Mouse (Mus musculus) embryonic facial prominence, embryonic 15.5 days (tissue): ENCODE data around the gene Nf1. TPM values are rescaled to one million over a fixed set of nuclear protein-coding genes. Genes with fewer than 3 reads are reported as not detected.

ENCODE experiments used
- ATAC-seq: fragments of 200-750 bp; cut with Nextera tagmentation; 2 replicates; pipeline ENCODE4 v1.8.0; 2017; ENCODE audit warnings: low read depth, moderate TSS enrichment; ENCODE audit not compliant: insufficient number of reproducible peaks, low FRiP score, low TSS enrichment
- H3K27ac ChIP-seq: fragments of 300-500 bp; sonication (generic); replicated peaks from 2 replicates; pipeline ENCODE4 v1.5.1; 2015; ENCODE audit warnings: mild to moderate bottlenecking, inconsistent platforms
- H3K27me3 ChIP-seq: fragments of 300-500 bp; sonication (generic); 2 replicates; pipeline ENCODE4 v1.6.1; 2015; ENCODE audit warnings: inconsistent platforms
- H3K36me3 ChIP-seq: fragments of 300-500 bp; sonication (generic); 2 replicates; pipeline ENCODE4 v1.6.1; 2015; ENCODE audit warnings: mild to moderate bottlenecking, inconsistent platforms
- H3K4me1 ChIP-seq: fragments of 300-500 bp; sonication (generic); 2 replicates; pipeline ENCODE4 v1.6.1; 2015; ENCODE audit warnings: inconsistent platforms
- H3K4me2 ChIP-seq: fragments of 300-500 bp; sonication (generic); replicated peaks from 2 replicates; pipeline ENCODE4 v1.6.1; 2015; ENCODE audit warnings: mild to moderate bottlenecking, inconsistent platforms
- H3K4me3 ChIP-seq: fragments of 300-500 bp; sonication (generic); replicated peaks from 2 replicates; pipeline ENCODE4 v1.5.1; 2015; ENCODE audit warnings: mild to moderate bottlenecking, inconsistent platforms
- H3K9ac ChIP-seq: fragments of 300-500 bp; sonication (generic); 2 replicates; pipeline ENCODE4 v1.6.1; 2015; ENCODE audit warnings: inconsistent platforms
- H3K9me3 ChIP-seq: fragments of 300-500 bp; sonication (generic); replicated peaks from 2 replicates; pipeline ENCODE4 v1.6.1; 2016; ENCODE audit warnings: inconsistent platforms
- WGBS: fragments of 180-500 bp; shearing (Covaris S2); methylation state at CpG from one replicate; pipeline ENCODE4 v1.1.7; 2015; 5-methylcytosine and 5-hydroxymethylcytosine counted together
- polyA plus RNA-seq: library from polyadenylated mRNA; unstranded; fragments of >200 nt; fragmentation: Nextera tagmentation; extraction: Ambion mirVana; gene quantifications from 2 replicates; pipeline ENCODE4 v1.2.1, GENCODE M21; 2015

Nf1 gene
- polyA plus RNA-seq, 1 experiment from 2014 or later: 6.4 TPM

DNA sequence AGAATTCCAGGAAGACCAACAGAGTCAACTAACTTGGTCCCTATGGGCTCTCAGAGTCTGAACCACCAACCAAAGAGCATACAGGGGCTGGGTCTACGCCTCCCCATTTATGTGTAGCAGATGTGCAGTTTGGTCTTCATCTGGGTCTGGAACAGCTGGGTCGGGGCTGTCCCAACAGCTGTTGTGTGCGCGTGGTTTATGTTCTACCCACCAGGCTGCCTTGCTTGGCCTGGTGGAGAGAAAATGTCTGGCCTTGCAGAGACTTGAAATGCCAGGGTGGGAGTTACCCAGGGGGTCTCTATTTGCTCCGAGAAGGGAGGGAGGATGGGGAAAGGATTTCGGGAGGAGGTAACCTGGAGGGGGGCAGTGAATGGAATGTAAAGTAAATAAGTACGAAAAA, 224.0 kb downstream of the Nf1 start:
- H3K4me3 ChIP-seq: no peak overlapping the region
- H3K4me1 ChIP-seq: no peaks in the 10 kb centered on the region
- no peak overlapping the region for H3K4me2 ChIP-seq
- 64% methylated on average over 7 of the region's 7 CpGs for WGBS
- H3K9me3 ChIP-seq: no peaks in the 10 kb centered on the region
- no peaks in the 10 kb centered on the region for H3K27me3 ChIP-seq
- ATAC-seq: no peak
- peaks cover 62% of the 10 kb centered on the region for H3K36me3 ChIP-seq
- H3K9ac ChIP-seq: no peak overlapping the region
- H3K27ac ChIP-seq: no peak overlapping the region

DNA sequence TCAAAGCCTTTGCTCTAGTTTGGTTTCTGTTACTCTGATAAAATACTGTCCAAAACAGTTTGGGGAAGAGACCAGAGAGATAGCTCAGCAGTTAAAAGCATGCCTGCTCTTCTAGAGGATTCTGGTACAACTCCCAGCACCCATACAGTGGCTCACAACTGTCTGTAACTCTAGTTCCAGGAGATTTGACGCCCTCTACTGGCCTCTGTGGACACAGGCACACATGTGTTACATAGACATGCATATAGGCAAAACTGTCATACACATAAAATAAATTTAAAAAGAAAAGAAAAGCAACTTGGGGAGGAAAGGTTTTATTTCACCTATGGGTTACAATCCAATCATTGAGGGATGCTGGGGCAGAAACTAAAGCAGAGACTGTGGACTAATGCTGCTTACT, 227.5 kb downstream of the Nf1 start:
- H3K27me3 ChIP-seq: no peaks in the 10 kb centered on the region
- H3K36me3 ChIP-seq: peaks cover 61% of the 10 kb centered on the region
- no peak overlapping the region for H3K4me2 ChIP-seq
- no peaks in the 10 kb centered on the region for H3K4me1 ChIP-seq
- no peak for ATAC-seq
- 63% methylated on average over 1 of the region's 1 CpGs for WGBS
- H3K4me3 ChIP-seq: no peak overlapping the region
- H3K9me3 ChIP-seq: no peaks in the 10 kb centered on the region
- H3K27ac ChIP-seq: no peak overlapping the region
- no peak overlapping the region for H3K9ac ChIP-seq

DNA sequence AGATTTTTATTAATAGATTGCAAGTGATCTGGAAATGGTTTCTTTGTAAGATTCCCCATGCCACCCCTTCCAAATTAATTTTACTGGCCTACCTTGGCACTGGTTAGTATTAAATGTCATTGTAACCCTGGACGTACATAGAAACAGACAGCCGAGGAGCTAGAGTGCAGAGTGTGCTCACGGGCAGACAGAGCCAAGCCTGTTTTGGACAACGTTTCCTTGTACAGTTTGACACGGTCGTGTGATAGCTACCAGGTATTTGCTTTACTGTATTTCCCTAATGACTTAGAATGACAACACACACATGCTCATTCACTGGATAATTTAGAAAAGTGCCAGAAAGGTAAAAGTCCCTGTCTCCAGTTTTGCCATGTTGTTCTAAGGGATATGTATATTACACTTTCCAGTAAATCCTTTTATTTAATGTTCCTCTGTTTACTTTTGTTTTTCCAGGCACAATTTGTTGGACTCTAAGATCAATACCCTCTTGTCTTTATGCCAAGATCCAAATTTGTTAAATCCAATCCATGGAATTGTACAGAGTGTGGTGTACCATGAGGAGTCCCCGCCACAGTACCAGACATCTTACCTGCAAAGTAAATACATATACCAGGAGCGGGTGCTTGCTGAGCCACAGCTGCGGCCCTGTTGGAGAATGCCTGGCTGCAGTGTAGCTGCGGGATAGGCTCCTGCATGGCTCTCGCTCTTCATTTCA, 228.9 kb downstream of the Nf1 start:
- 81% methylated on average over 11 of the region's 11 CpGs for WGBS
- peaks cover 61% of the 10 kb centered on the region for H3K36me3 ChIP-seq

DNA sequence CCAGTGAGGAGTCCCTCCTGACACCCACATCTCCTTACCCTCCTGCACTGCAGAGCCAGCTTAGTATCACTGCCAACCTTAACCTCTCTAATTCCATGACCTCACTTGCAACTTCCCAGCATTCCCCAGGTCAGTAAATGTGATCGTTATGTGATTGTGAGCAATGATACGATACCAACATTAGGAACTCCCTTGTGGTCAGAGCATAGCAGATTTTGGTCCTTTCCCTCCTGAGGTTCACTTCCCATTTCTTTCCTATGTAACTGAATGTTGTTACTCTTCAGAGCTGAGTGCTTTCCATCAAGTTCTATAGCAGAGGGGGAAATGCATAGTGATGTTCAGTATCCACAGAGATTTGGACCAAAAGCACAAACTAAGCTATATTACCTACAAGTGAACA, 230.8 kb downstream of the Nf1 start:
- Histone ChIP-seq H3K4me3 (no peak overlapping the region), H3K36me3 (peaks cover 62% of the 10 kb centered on the region), H3K27me3 (no peaks in the 10 kb centered on the region), H3K27ac (no peak overlapping the region), H3K9ac (no peak overlapping the region), H3K4me2 (no peak overlapping the region), H3K9me3 (no peaks in the 10 kb centered on the region), H3K4me1 (no peaks in the 10 kb centered on the region)
- no peak for ATAC-seq
- WGBS: 87% methylated on average over 2 of the region's 2 CpGs

More for the DNA sequence above, 228.9 kb downstream of the Nf1 start:
- Histone ChIP-seq H3K4me2 (no peak overlapping the region), H3K9me3 (no peaks in the 10 kb centered on the region), H3K27me3 (no peaks in the 10 kb centered on the region), H3K4me1 (no peaks in the 10 kb centered on the region), H3K4me3 (no peak overlapping the region), H3K27ac (no peak overlapping the region), H3K9ac (no peak overlapping the region)
- ATAC-seq: no peak

DNA sequence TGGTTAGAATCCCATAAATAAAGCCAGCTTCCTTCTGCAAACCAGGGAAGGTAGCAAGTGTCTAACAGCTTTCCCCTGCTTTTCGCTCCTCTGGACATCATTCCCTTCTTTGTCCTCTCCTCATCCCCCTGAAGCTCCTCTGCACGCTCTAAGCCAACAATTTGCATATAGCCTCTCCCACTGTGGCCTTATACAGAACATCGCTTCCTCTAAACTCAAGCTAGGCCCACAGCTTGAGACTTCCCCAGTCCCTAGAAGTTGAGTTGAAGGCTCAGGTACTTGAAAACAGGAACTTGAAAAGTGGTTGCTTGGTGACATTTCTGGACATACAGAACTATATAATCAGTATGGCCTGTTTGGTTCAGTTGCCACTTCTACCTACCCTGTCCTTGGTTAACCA, 234.3 kb downstream of the Nf1 start:
- Histone ChIP-seq H3K36me3 (peaks cover 53% of the 10 kb centered on the region), H3K9ac (no peak overlapping the region), H3K27me3 (no peaks in the 10 kb centered on the region), H3K27ac (no peak overlapping the region), H3K4me3 (no peak overlapping the region), H3K9me3 (no peaks in the 10 kb centered on the region), H3K4me2 (no peak overlapping the region), H3K4me1 (no peaks in the 10 kb centered on the region)
- WGBS: 80% methylated on average over 3 of the region's 3 CpGs
- no peak for ATAC-seq

DNA sequence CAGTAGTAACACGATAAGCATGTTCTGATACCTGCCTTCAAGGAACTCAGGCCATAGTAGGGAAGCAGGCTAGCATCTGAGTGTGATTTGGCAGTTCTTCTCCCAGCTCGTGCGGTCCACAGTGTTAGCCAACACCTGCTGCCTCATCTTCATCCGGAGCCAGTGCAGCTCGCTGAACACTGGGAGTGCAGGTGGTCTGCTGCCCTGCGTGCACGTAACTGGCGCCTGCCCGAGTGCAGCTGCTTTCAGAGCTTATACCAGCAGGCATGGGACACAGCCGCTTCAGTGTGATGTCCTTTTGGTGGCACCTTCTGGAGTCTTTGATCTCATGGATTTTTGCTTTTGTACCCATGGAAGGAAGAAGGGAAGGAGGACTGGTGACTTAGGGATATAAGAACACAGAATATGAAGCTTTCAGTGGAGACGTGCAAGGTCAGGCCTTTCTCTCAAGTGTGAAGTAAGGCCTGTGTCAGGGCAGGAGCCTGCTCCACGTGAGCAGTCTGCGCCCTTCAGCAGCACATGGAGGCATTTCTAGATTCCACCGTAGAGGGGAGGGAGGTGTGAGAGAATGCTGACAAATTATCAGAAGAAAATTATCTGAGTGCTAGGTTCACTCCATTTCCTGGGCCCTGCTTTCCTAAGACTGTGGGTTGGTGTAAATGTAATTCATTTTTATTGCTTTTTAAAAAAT, 236.0 kb downstream of the Nf1 start:
- Histone ChIP-seq H3K36me3 (peaks cover 48% of the 10 kb centered on the region), H3K27ac (no peak overlapping the region)
- ATAC-seq: no peak

DNA sequence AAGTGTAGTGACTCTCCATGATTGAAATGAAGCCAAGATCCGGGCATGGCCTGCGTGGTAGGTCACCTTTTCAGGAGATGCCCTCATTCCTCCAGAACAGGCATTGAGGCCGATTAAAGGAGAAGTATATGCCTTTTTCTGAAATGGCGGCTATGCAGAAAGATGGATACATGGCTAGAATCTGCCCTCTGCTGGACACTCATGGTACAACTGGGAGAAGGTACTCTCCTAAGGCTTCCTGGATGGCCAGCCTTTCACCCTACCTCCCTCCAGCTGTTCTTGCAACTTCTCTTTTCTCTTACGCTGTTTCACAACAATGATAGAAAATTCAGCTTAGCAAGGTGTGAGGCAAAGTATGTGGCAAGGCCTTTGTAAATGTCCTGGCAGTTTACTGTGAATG, 238.2 kb downstream of the Nf1 start:
- no peaks in the 10 kb centered on the region for H3K4me1 ChIP-seq
- H3K9ac ChIP-seq: no peak overlapping the region
- no peak overlapping the region for H3K27ac ChIP-seq
- H3K9me3 ChIP-seq: no peaks in the 10 kb centered on the region
- ATAC-seq: no peak
- H3K4me2 ChIP-seq: no peak overlapping the region
- WGBS: 38% methylated on average over 5 of the region's 5 CpGs
- H3K36me3 ChIP-seq: peaks cover 29% of the 10 kb centered on the region
- no peak overlapping the region for H3K4me3 ChIP-seq
- no peaks in the 10 kb centered on the region for H3K27me3 ChIP-seq

More for the DNA sequence above, 236.0 kb downstream of the Nf1 start:
- no peak overlapping the region for H3K9ac ChIP-seq
- no peaks in the 10 kb centered on the region for H3K4me1 ChIP-seq
- no peak overlapping the region for H3K4me3 ChIP-seq
- WGBS: 92% methylated on average over 14 of the region's 14 CpGs
- no peaks in the 10 kb centered on the region for H3K27me3 ChIP-seq
- H3K4me2 ChIP-seq: no peak overlapping the region
- H3K9me3 ChIP-seq: no peaks in the 10 kb centered on the region

DNA sequence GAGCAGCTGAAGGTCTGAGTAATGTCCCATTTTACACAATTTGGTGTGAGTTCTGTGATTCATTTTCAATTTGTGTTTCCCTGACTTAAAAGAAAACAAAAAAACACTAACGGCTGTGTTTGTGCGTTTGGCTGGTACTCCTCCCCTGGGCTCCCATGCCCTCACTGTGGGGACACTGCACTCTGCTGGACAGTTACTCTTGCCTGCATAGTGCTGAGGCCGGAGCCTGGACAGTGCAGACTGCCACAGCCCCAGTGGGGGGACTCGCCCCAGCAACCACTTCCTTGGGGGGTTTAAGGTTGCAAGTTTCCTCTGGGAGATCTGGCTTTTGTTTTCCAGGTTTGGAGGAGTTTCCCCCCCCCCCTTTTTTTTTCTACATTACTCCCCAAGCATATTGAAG, 241.2 kb downstream of the Nf1 start:
- no peaks in the 10 kb centered on the region for H3K27me3 ChIP-seq
- H3K4me1 ChIP-seq: no peaks in the 10 kb centered on the region
- H3K27ac ChIP-seq: no peak overlapping the region
- H3K4me3 ChIP-seq: no peak overlapping the region
- H3K4me2 ChIP-seq: no peak overlapping the region
- no peak for ATAC-seq
- no peaks in the 10 kb centered on the region for H3K9me3 ChIP-seq
- 40% methylated on average over 4 of the region's 4 CpGs for WGBS
- no peak overlapping the region for H3K9ac ChIP-seq
- peaks cover 15% of the 10 kb centered on the region for H3K36me3 ChIP-seq

DNA sequence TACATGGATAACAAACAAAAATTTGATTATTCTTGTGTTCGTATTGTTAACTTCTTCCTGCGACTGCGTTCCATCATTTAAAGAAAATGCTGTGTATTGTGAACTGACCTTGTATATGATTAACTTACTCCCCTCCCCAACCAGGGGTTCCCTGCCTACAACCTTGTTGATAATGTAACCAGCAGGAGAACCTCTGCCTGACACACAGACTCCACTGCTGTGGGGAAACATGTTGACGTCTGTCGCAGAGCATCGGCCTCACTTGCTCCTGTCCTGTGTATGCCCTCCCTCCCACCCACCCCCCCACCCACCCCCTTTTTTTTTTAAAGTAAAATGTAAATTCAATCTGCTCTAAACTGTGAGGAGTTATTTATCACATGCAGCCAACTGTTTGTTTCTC, 241.8 kb downstream of the Nf1 start:
- no peak overlapping the region for H3K27ac ChIP-seq
- no peak overlapping the region for H3K4me3 ChIP-seq
- no peak overlapping the region for H3K9ac ChIP-seq
- WGBS: 82% methylated on average over 6 of the region's 6 CpGs
- H3K4me1 ChIP-seq: no peaks in the 10 kb centered on the region
- no peaks in the 10 kb centered on the region for H3K27me3 ChIP-seq
- H3K9me3 ChIP-seq: no peaks in the 10 kb centered on the region
- H3K4me2 ChIP-seq: no peak overlapping the region
- H3K36me3 ChIP-seq: peaks cover 11% of the 10 kb centered on the region
- no peak for ATAC-seq

DNA sequence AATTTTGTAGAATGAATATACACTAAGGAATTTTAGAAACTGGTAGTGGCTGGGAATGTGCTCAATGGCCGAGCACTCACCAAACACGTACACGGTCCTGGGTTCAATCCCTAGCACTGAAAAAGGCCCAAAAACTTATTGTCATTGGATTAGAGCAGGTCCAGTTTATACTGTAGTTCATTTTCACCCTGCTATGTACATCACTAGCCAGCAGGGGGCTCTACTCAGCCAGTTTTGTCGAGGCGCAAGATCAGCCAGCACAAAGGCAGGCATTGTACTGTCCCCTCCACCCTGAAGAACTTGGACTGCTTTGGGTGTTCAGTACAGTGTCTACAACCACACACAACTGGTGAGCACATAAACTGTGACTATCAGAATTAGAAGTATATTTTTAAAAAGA, 244.7 kb downstream of the Nf1 start:
- 4% methylated on average over 5 of the region's 5 CpGs for WGBS
- H3K4me2 ChIP-seq: no peak overlapping the region
- no peak overlapping the region for H3K4me3 ChIP-seq
- H3K27ac ChIP-seq: no peak overlapping the region
- peaks cover 6% of the 10 kb centered on the region for H3K27me3 ChIP-seq
- no peaks in the 10 kb centered on the region for H3K9me3 ChIP-seq
- no peaks in the 10 kb centered on the region for H3K36me3 ChIP-seq
- H3K4me1 ChIP-seq: no peaks in the 10 kb centered on the region
- H3K9ac ChIP-seq: no peak overlapping the region
- peak; percentile 32; the same call in 1 of the 2 replicates for ATAC-seq

DNA sequence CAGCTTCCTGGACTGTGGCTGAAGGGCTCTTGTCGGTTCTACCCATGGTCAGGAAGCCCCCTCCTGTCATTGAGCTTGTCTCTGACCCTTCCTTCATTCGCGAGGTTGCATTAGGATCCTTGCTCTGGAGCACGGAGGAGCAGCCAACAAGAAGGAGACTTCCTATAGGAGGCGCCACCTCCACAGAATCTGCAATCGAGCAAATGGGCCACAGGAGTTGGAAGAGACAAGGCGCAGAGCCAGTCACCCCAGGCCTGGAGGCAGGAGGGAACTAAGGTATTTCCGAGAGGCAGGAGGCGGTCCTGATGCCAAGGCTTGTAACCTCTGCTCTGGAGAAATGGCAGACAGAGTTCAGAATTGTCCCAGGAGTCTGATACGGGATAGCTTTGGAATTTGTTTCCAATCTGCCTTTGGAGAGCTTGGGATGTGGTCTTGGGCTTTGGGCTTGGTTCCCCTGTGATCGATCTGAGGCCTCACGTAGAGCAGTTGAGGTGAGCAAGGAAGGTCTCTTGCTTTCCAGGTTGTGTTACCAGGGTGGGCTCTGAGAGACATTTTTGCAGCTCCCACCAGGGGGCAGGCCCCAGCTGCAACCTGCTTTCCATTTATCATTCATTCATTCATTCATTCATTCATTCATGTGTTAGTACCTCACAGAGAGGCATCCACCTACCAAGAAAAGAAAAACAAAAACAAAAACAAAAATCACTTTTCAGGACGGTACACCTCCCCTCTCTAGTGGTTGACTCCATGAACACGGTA, 250.0 kb downstream of the Nf1 start:
- H3K9me3 ChIP-seq: no peaks in the 10 kb centered on the region
- H3K27ac ChIP-seq: no peak overlapping the region
- no peak overlapping the region for H3K9ac ChIP-seq
- H3K27me3 ChIP-seq: peaks cover 46% of the 10 kb centered on the region
- no peak overlapping the region for H3K4me2 ChIP-seq
- H3K4me3 ChIP-seq: no peak overlapping the region
- H3K36me3 ChIP-seq: no peaks in the 10 kb centered on the region
- WGBS: 46% methylated on average over 14 of the region's 14 CpGs
- ATAC-seq: no peak
- H3K4me1 ChIP-seq: peaks cover 11% of the 10 kb centered on the region
